Mouse (Mus musculus): ENCODE data around the gene Gm14137.
A peak's percentile ranks its signal among the peaks of the same experiment; 100 is the strongest.

DNA sequence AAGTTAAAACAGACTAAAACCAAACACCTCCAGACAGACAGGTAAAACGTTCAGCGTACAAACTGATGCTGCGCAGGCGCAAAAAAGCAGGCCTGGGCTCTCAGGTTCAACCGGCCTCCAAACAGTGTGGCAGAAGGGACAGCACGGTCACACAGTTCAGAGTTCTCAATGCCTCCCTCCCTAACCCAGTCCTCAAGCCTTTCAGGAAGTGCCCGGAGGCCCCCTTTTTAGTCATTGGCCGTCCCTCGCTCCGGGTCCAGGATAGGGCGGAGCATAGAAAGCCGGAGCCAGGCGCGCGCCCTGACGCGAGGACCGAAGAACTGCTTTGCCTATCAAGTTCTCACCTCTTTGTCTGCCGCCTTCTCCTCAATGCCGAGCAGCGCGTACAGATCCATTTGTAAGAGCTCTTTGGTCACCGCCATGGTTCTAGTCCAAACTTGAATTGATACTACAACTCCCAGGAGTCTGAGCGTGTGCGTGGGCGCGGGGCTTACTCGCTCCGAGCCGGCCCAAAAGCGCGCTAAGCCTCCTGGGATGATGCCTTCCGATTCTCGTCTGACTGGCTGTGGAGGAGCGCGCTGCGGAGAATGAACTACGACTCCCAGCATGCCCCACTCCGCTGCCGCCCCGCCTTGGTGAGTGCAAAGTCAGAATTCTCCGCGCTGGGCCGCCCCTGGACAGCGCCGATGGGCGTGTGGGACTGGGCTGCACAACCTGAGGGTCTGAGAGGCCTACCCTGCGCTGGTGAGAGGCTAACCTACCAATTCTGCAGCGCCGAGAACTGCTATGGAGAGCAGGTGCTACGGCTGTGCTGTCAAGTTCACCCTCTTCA lies 34.3 kb downstream of the Gm14137 start, which contains the start of the genes Zfyve19 and Dnajc17:
- TF ChIP-seq CTCF (IDR thresholded peaks at IDR 0.05; ENCODE audit: extremely low read depth, insufficient read depth, insufficient read length, insufficient replicate concordance): no peak
- peak; percentile 48; the same call in 1 of the 2 replicates for TF ChIP-seq POLR2A (IDR thresholded peaks at IDR 0.05; ENCODE audit: low read depth, low read length)

All from spleen, adult 2 months (tissue).